Mouse (Mus musculus): ENCODE data around the gene Klrg1.

- no peak for TF ChIP-seq POLR2A (IDR thresholded peaks at IDR 0.05; ENCODE audit: borderline replicate concordance, extremely low read depth, low read depth, low read length)
- no peak for TF ChIP-seq CTCF (IDR thresholded peaks at IDR 0.05; ENCODE audit: insufficient read depth, low read length)
These were observed 20.1 kb downstream of the Klrg1 start for GRCm38 (mm10) chr6:122262543-122262942.

Measured in lung, adult 2 months (tissue).